In the genomic region with DNA sequence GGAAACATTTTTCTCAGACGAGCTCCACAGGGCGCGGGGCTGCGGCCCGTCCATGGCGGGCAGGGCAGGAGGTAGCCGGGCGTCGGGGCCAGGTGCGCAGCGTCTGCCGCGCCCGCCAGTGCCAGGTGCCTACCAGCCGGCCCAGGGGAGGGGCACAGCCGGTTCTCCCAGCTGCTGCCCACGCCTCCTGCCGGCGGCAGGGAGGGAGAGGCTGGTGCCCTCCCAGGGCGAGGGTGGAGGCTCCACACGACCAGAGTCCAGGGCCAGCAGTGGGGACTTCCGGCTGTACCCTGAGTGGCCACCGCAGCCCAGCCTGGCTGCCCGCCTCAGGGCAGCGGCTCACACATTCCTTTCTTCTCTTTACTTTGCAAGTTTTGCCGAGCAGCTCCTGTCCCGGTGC, we compare ENCODE assay signal across 10 mouse cellular contexts. TPM values are rescaled to one million over a fixed set of nuclear protein-coding genes. Genes with fewer than 3 reads are reported as not detected.
DNase-seq lines count a peak whose midpoint lies in the region; ATAC-seq and TF ChIP-seq lines count a peak whose summit lies in the region.
"Had no signal": no experiment of that assay in that cellular context is flagged by ENCODE, and none has a peak within 500 bp of the region (broad histone marks: within the 10 kb centered on the region; RNA-seq: fewer than 3 reads in every experiment).

No protein-coding gene starts in this region.

- WGBS in heart, embryonic 12.5 days, result 8% methylated on average over 18 of the region's 27 CpGs
- WGBS in heart, adult 2 months, result 14% methylated on average over 27 of the region's 27 CpGs
- 7% methylated on average over 23 of the region's 27 CpGs for WGBS in hindbrain, embryonic 13.5 days
- WGBS in limb, embryonic 14.5 days, result 4% methylated on average over 15 of the region's 27 CpGs
- 11% methylated on average over 24 of the region's 27 CpGs for WGBS in midbrain, embryonic 15.5 days

- 0 out of 2 replicates have a peak, but pooled peaks cover 3% of the 10 kb centered on the region for H3K4me1 ChIP-seq in heart, embryonic 12.5 days (replicated peaks)
- H3K4me1 ChIP-seq in heart, adult 2 months (ENCODE audit: control insufficient read depth, insufficient read depth, low read length), result no peaks in the 10 kb centered on the region; the same call in 1 of the 2 replicates
- H3K4me1 ChIP-seq in hindbrain, embryonic 13.5 days (replicated peaks), result peaks cover 11% of the 10 kb centered on the region
- H3K4me1 ChIP-seq in limb, embryonic 14.5 days (ENCODE audit: control insufficient read depth, insufficient read depth, low read length), result peaks cover 3% of the 10 kb centered on the region; the same call in 1 of the 2 replicates
- no peaks in the 10 kb centered on the region for H3K4me1 ChIP-seq in midbrain, embryonic 15.5 days

- no peaks in the 10 kb centered on the region for H3K36me3 ChIP-seq in heart, embryonic 12.5 days
- H3K36me3 ChIP-seq in heart, adult 2 months (ENCODE audit: control insufficient read depth, insufficient read depth, low read length), result no peaks in the 10 kb centered on the region
- H3K36me3 ChIP-seq in hindbrain, embryonic 13.5 days, result no peaks in the 10 kb centered on the region
- no peaks in the 10 kb centered on the region for H3K36me3 ChIP-seq in limb, embryonic 14.5 days (ENCODE audit: control insufficient read depth, insufficient read depth, low read length)
- H3K36me3 ChIP-seq in midbrain, embryonic 15.5 days (replicated peaks), result no peaks in the 10 kb centered on the region
- H3K36me3 ChIP-seq: G1E had no signal

- H3K9ac ChIP-seq in heart, embryonic 12.5 days, result peak overlapping the region; percentile 27; the same call in 1 of the 2 replicates
- no peak overlapping the region for H3K9ac ChIP-seq in heart, adult 2 months (ENCODE audit: low read depth, low read length)
- peak overlapping the region; percentile 60 for H3K9ac ChIP-seq in hindbrain, embryonic 13.5 days
- H3K9ac ChIP-seq in limb, embryonic 14.5 days (ENCODE audit: low read depth, low read length, severe bottlenecking), result peak overlapping the region; percentile 34
- no peak overlapping the region for H3K9ac ChIP-seq in midbrain, embryonic 15.5 days

- ATAC-seq in heart, embryonic 12.5 days (ENCODE audit: insufficient number of reproducible peaks, low FRiP score), result 0 out of 2 replicates have a peak, but pooled peaks have one; percentile 33
- ATAC-seq in hindbrain, embryonic 13.5 days (ENCODE audit: low FRiP score), result peak; percentile 13; the same call in 1 of the 2 replicates
- ATAC-seq in limb, embryonic 14.5 days (ENCODE audit: low FRiP score, low read depth), result no peak
- ATAC-seq in midbrain, embryonic 15.5 days (replicated peaks), result no peak
- ATAC-seq in granulocyte monocyte progenitor cell, adult 5-6 weeks (replicated peaks; ENCODE audit: poor library complexity, severe bottlenecking), result no peak

- intact Hi-C loops in heart, adult 2 months (cut with DNase I), result no loop called here

- H3K4me3 ChIP-seq in heart, embryonic 12.5 days, result peak overlapping the region; percentile 28
- H3K4me3 ChIP-seq in heart, adult 2 months, result no peak overlapping the region
- H3K4me3 ChIP-seq in hindbrain, embryonic 13.5 days, result 0 out of 2 replicates have a peak overlapping the region, but pooled peaks have one; percentile 17
- peak overlapping the region; percentile 18; the same call in 1 of the 2 replicates for H3K4me3 ChIP-seq in limb, embryonic 14.5 days (replicated peaks; ENCODE audit: low read length)
- no peak overlapping the region for H3K4me3 ChIP-seq in midbrain, embryonic 15.5 days

- no peaks in the 10 kb centered on the region for H3K9me3 ChIP-seq in heart, embryonic 12.5 days (replicated peaks)
- no peaks in the 10 kb centered on the region for H3K9me3 ChIP-seq in hindbrain, embryonic 13.5 days
- no peaks in the 10 kb centered on the region for H3K9me3 ChIP-seq in limb, embryonic 14.5 days (ENCODE audit: control insufficient read depth, low read length)
- H3K9me3 ChIP-seq in midbrain, embryonic 15.5 days, result no peaks in the 10 kb centered on the region
- H3K9me3 ChIP-seq: G1E had no signal

- H3K4me2 ChIP-seq in heart, embryonic 12.5 days, result peak overlapping the region; percentile 59
- H3K4me2 ChIP-seq in hindbrain, embryonic 13.5 days, result peak overlapping the region; percentile 41
- peak overlapping the region; percentile 38 for H3K4me2 ChIP-seq in limb, embryonic 14.5 days (replicated peaks; ENCODE audit: low read depth, low read length, severe bottlenecking)
- H3K4me2 ChIP-seq in midbrain, embryonic 15.5 days, result peak overlapping the region; percentile 18

- no peak for TF ChIP-seq POLR2A in heart, adult 2 months (IDR thresholded peaks at IDR 0.05; ENCODE audit: insufficient read depth, low read depth, low read length)
- TF ChIP-seq POLR2A in limb, embryonic 14.5 days (IDR thresholded peaks at IDR 0.05; ENCODE audit: borderline replicate concordance, extremely low read depth, insufficient read depth, insufficient read length), result no peak

- H3K27ac ChIP-seq in heart, embryonic 12.5 days (ENCODE audit: poor library complexity, severe bottlenecking), result no peak overlapping the region
- no peak overlapping the region for H3K27ac ChIP-seq in heart, adult 2 months
- H3K27ac ChIP-seq in hindbrain, embryonic 13.5 days, result no peak overlapping the region
- no peak overlapping the region for H3K27ac ChIP-seq in limb, embryonic 14.5 days (replicated peaks; ENCODE audit: low read depth, low read length)
- H3K27ac ChIP-seq in midbrain, embryonic 15.5 days, result no peak overlapping the region

- no peak for TF ChIP-seq CTCF in heart, adult 2 months (IDR thresholded peaks at IDR 0.05)

- TF ChIP-seq EP300 in heart, adult 2 months (IDR thresholded peaks at IDR 0.05; ENCODE audit: insufficient read depth, low read depth, low read length), result no peak

- no peaks in the 10 kb centered on the region for H3K79me2 ChIP-seq in heart, adult 2 months (replicated peaks; ENCODE audit: control insufficient read depth, insufficient read depth, low read length)

- peaks cover 44% of the 10 kb centered on the region for H3K27me3 ChIP-seq in heart, embryonic 12.5 days (replicated peaks)
- peaks cover 9% of the 10 kb centered on the region for H3K27me3 ChIP-seq in heart, adult 2 months (ENCODE audit: control insufficient read depth, insufficient read depth, low read length)
- peaks cover 42% of the 10 kb centered on the region for H3K27me3 ChIP-seq in hindbrain, embryonic 13.5 days
- peaks cover 24% of the 10 kb centered on the region for H3K27me3 ChIP-seq in limb, embryonic 14.5 days (ENCODE audit: control insufficient read depth, insufficient read depth, low read length)
- H3K27me3 ChIP-seq in midbrain, embryonic 15.5 days (replicated peaks), result peaks cover 23% of the 10 kb centered on the region

- no peak for DNase-seq in heart, adult 2 months
- no peak for DNase-seq in limb, embryonic 14.5 days (ENCODE audit: low spot score)
- no peak for DNase-seq in frontal cortex, postnatal 14 days (ENCODE audit: low spot score in 2 of 2)
- no peak for DNase-seq in spleen, postnatal 10 days (ENCODE audit: low spot score in 2 of 2)

RNA-seq across cellular contexts. Expression of gene Lmtk3, which starts 24.1 kb away (rescaled TPM):
- polyA plus RNA-seq in heart, embryonic 12.5 days (2016; fragmentation: Nextera tagmentation; extraction: Ambion mirVana), result 0.53 and 0.86 TPM in 2 replicates
- total RNA-seq in heart, adult 2 months (2021), result under 1 TPM in 1 of 2 experiments, not detected in 1; 0.14 TPM
- polyA plus RNA-seq in heart, adult 2 months (2012; rRNA removed), result 0.18 and 0.67 TPM in 2 replicates
- 21.1 and 22.8 TPM in 2 replicates for polyA plus RNA-seq in hindbrain, embryonic 13.5 days (2015; fragmentation: Nextera tagmentation; extraction: Ambion mirVana)
- polyA plus RNA-seq in limb, embryonic 14.5 days (2012; rRNA removed), result 46.2 and 70.5 TPM in 2 replicates
- polyA plus RNA-seq in limb, embryonic 14.5 days (2014; fragmentation: Nextera tagmentation; extraction: Ambion mirVana), result 1.8 and 2.8 TPM in 2 replicates
- 29.8 and 34.8 TPM in 2 replicates for polyA plus RNA-seq in midbrain, embryonic 15.5 days (2015; fragmentation: Nextera tagmentation; extraction: Ambion mirVana)
- not detected in 2 replicates for total RNA-seq in granulocyte monocyte progenitor cell, adult 5-6 weeks (2014; fragmentation: Nextera tagmentation)
- not detected in 2 replicates for total RNA-seq in granulocyte monocyte progenitor cell, adult 5-6 weeks (2017)

RNA-seq across cellular contexts. Expression of gene Sult2b1, which starts 25.1 kb away (rescaled TPM):
- 0.23 and 0.40 TPM in 2 replicates for polyA plus RNA-seq in heart, embryonic 12.5 days (2016; fragmentation: Nextera tagmentation; extraction: Ambion mirVana)
- not detected for total RNA-seq in heart, adult 2 months (2021)
- polyA plus RNA-seq in heart, adult 2 months (2012; rRNA removed), result 0.08 TPM in 1 of 2 replicates, not detected in the other
- polyA plus RNA-seq in hindbrain, embryonic 13.5 days (2015; fragmentation: Nextera tagmentation; extraction: Ambion mirVana), result 5.2 and 5.3 TPM in 2 replicates
- 5.3 and 8.9 TPM in 2 replicates for polyA plus RNA-seq in limb, embryonic 14.5 days (2012; rRNA removed)
- polyA plus RNA-seq in limb, embryonic 14.5 days (2014; fragmentation: Nextera tagmentation; extraction: Ambion mirVana), result 19.0 and 31.7 TPM in 2 replicates
- polyA plus RNA-seq in midbrain, embryonic 15.5 days (2015; fragmentation: Nextera tagmentation; extraction: Ambion mirVana), result 8.3 and 9.7 TPM in 2 replicates
- 1.3 and 3.3 TPM in 2 replicates for total RNA-seq in granulocyte monocyte progenitor cell, adult 5-6 weeks (2014; fragmentation: Nextera tagmentation)
- 0.39 TPM in 1 of 2 replicates, not detected in the other for total RNA-seq in granulocyte monocyte progenitor cell, adult 5-6 weeks (2017)
- polyA plus RNA-seq: G1E had no signal

RNA-seq across cellular contexts. Expression of gene Spaca4, which starts 33.8 kb away (rescaled TPM):
- polyA plus RNA-seq in heart, embryonic 12.5 days (2016; fragmentation: Nextera tagmentation; extraction: Ambion mirVana), result not detected in 2 replicates
- not detected for total RNA-seq in heart, adult 2 months (2021)
- polyA plus RNA-seq in heart, adult 2 months (2012; rRNA removed), result not detected in 2 replicates
- polyA plus RNA-seq in hindbrain, embryonic 13.5 days (2015; fragmentation: Nextera tagmentation; extraction: Ambion mirVana), result not detected in 2 replicates
- polyA plus RNA-seq in limb, embryonic 14.5 days (2012; rRNA removed), result not detected in 2 replicates
- not detected in 2 replicates for polyA plus RNA-seq in limb, embryonic 14.5 days (2014; fragmentation: Nextera tagmentation; extraction: Ambion mirVana)
- not detected in 2 replicates for polyA plus RNA-seq in midbrain, embryonic 15.5 days (2015; fragmentation: Nextera tagmentation; extraction: Ambion mirVana)
- total RNA-seq in granulocyte monocyte progenitor cell, adult 5-6 weeks (2014; fragmentation: Nextera tagmentation), result not detected in 2 replicates
- not detected in 2 replicates for total RNA-seq in granulocyte monocyte progenitor cell, adult 5-6 weeks (2017)
- total RNA-seq: G1E had no signal
- polyA plus RNA-seq: G1E; spleen, adult 2 months had no signal

RNA-seq across cellular contexts. Expression of gene Fam83e, which starts 38.4 kb away (rescaled TPM):
- 0.29 and 0.33 TPM in 2 replicates for polyA plus RNA-seq in heart, embryonic 12.5 days (2016; fragmentation: Nextera tagmentation; extraction: Ambion mirVana)
- total RNA-seq in heart, adult 2 months (2021), result under 1 TPM; 0.13 to 0.34 TPM
- polyA plus RNA-seq in heart, adult 2 months (2012; rRNA removed), result 0.64 and 1.1 TPM in 2 replicates
- polyA plus RNA-seq in hindbrain, embryonic 13.5 days (2015; fragmentation: Nextera tagmentation; extraction: Ambion mirVana), result 0.48 and 0.83 TPM in 2 replicates
- 0.92 and 0.95 TPM in 2 replicates for polyA plus RNA-seq in limb, embryonic 14.5 days (2012; rRNA removed)
- polyA plus RNA-seq in limb, embryonic 14.5 days (2014; fragmentation: Nextera tagmentation; extraction: Ambion mirVana), result 0.30 and 0.48 TPM in 2 replicates
- polyA plus RNA-seq in midbrain, embryonic 15.5 days (2015; fragmentation: Nextera tagmentation; extraction: Ambion mirVana), result 0.54 and 0.74 TPM in 2 replicates
- 0.34 and 0.90 TPM in 2 replicates for total RNA-seq in granulocyte monocyte progenitor cell, adult 5-6 weeks (2014; fragmentation: Nextera tagmentation)
- total RNA-seq in granulocyte monocyte progenitor cell, adult 5-6 weeks (2017), result 0.39 and 0.77 TPM in 2 replicates

RNA-seq across cellular contexts. Expression of gene Sphk2, which starts 41.6 kb away (rescaled TPM):
- 18.5 and 20.0 TPM in 2 replicates for polyA plus RNA-seq in heart, embryonic 12.5 days (2016; fragmentation: Nextera tagmentation; extraction: Ambion mirVana)
- total RNA-seq in heart, adult 2 months (2021), result 10 to 100 TPM; 15.9 to 18.2 TPM
- polyA plus RNA-seq in heart, adult 2 months (2012; rRNA removed), result 24.1 and 24.9 TPM in 2 replicates
- polyA plus RNA-seq in hindbrain, embryonic 13.5 days (2015; fragmentation: Nextera tagmentation; extraction: Ambion mirVana), result 24.1 and 25.0 TPM in 2 replicates
- 36.9 and 48.5 TPM in 2 replicates for polyA plus RNA-seq in limb, embryonic 14.5 days (2012; rRNA removed)
- polyA plus RNA-seq in limb, embryonic 14.5 days (2014; fragmentation: Nextera tagmentation; extraction: Ambion mirVana), result 27.5 and 29.2 TPM in 2 replicates
- 24.5 and 26.4 TPM in 2 replicates for polyA plus RNA-seq in midbrain, embryonic 15.5 days (2015; fragmentation: Nextera tagmentation; extraction: Ambion mirVana)
- total RNA-seq in granulocyte monocyte progenitor cell, adult 5-6 weeks (2014; fragmentation: Nextera tagmentation), result 14.9 and 26.4 TPM in 2 replicates
- 10.0 and 10.6 TPM in 2 replicates for total RNA-seq in granulocyte monocyte progenitor cell, adult 5-6 weeks (2017)

Comparison
In these comparisons a context has a peak if more than half of its experiments do, and no peak if none do; other contexts are left out.
1. H3K4me3 ChIP-seq: peak in heart, embryonic 12.5 days (single experiment), hindbrain, embryonic 13.5 days (single experiment) and limb, embryonic 14.5 days (single experiment); none in heart, adult 2 months (single experiment) and midbrain, embryonic 15.5 days (single experiment).
2. H3K9ac ChIP-seq: peak in heart, embryonic 12.5 days (single experiment), hindbrain, embryonic 13.5 days (single experiment) and limb, embryonic 14.5 days (single experiment); none in heart, adult 2 months (single experiment) and midbrain, embryonic 15.5 days (single experiment).
3. ATAC-seq: peak in heart, embryonic 12.5 days (single experiment) and hindbrain, embryonic 13.5 days (single experiment); none in limb, embryonic 14.5 days (single experiment), midbrain, embryonic 15.5 days (single experiment) and granulocyte monocyte progenitor cell, adult 5-6 weeks (single experiment).
4. Peak in every context shown above with its lines, with median percentiles within 50 percentile points of each other: H3K4me2 ChIP-seq.